Mouse (Mus musculus) heart, adult 2 months (tissue): Measurements from ENCODE around the gene Tenm3.

Experiments
- CTCF ChIP-seq: fragments of 200-600 bp; IDR thresholded peaks from 2 replicates; pipeline ENCODE4 v1.8.1; 2022; ENCODE audit warnings: antibody characterized with exemption, mild to moderate bottlenecking, moderate library complexity
- EP300 ChIP-seq: fragments of 200-500 bp; IDR thresholded peaks from 2 replicates; pipeline ENCODE4 v1.6.1; 2011; ENCODE audit warnings: low read depth, low read length, control low read depth; ENCODE audit not compliant: insufficient read depth
- POLR2A ChIP-seq: fragments of 200-500 bp; IDR thresholded peaks from 2 replicates; pipeline ENCODE4 v1.6.1; 2011; ENCODE audit warnings: mild to moderate bottlenecking, low read depth, low read length, control low read depth; ENCODE audit not compliant: insufficient read depth

- TF ChIP-seq POLR2A (no peak), CTCF (no peak), EP300 (no peak)
These were observed 569.2 kb downstream of the Tenm3 start for GRCm38 (mm10) chr8:48274566-48274965.
